Mouse (Mus musculus): ENCODE results near the gene Pde4dip.

Gene Pde4dip

GRCm38 (mm10) chr3:97756283-97757074, 132.0 kb downstream of the Pde4dip start:
- DNase-seq (ENCODE audit: low read depth, low spot score) = no peak

GRCm38 (mm10) chr3:97755411-97755810, 133.1 kb downstream of the Pde4dip start:
- no peak for DNase-seq (ENCODE audit: low read depth, low spot score)

- DNase-seq (ENCODE audit: low read depth, low spot score) = no peak
Measured at GRCm38 (mm10) chr3:97752901-97753300, 135.6 kb downstream of the Pde4dip start.

GRCm38 (mm10) chr3:97751566-97751965, 136.9 kb downstream of the Pde4dip start:
- DNase-seq (ENCODE audit: low read depth, low spot score) = peak; percentile 47

- DNase-seq (ENCODE audit: low read depth, low spot score) = no peak
Measured at GRCm38 (mm10) chr3:97748789-97749188, 139.7 kb downstream of the Pde4dip start.

GRCm38 (mm10) chr3:97742841-97743240, 145.7 kb downstream of the Pde4dip start:
- DNase-seq (ENCODE audit: low read depth, low spot score) = no peak

- DNase-seq (ENCODE audit: low read depth, low spot score) = no peak
Measured at GRCm38 (mm10) chr3:97735575-97735974, 152.9 kb downstream of the Pde4dip start.

GRCm38 (mm10) chr3:97734259-97734658, 154.2 kb downstream of the Pde4dip start:
- DNase-seq (ENCODE audit: low read depth, low spot score) = no peak

GRCm38 (mm10) chr3:97732622-97733021, 155.9 kb downstream of the Pde4dip start:
- no peak for DNase-seq (ENCODE audit: low read depth, low spot score)

- no peak for DNase-seq (ENCODE audit: low read depth, low spot score)
Measured at GRCm38 (mm10) chr3:97730624-97731023, 157.9 kb downstream of the Pde4dip start.

GRCm38 (mm10) chr3:97730131-97730530, 158.4 kb downstream of the Pde4dip start:
- no peak for DNase-seq (ENCODE audit: low read depth, low spot score)

- DNase-seq (ENCODE audit: low read depth, low spot score) = peak; percentile 56
Measured at GRCm38 (mm10) chr3:97727801-97728200, 160.7 kb downstream of the Pde4dip start.

- no peak for DNase-seq (ENCODE audit: low read depth, low spot score)
Measured at GRCm38 (mm10) chr3:97719116-97719515, 169.4 kb downstream of the Pde4dip start.

- DNase-seq (ENCODE audit: low read depth, low spot score) = peak; percentile 23
Measured at GRCm38 (mm10) chr3:97715922-97716321, 172.6 kb downstream of the Pde4dip start.

GRCm38 (mm10) chr3:97710881-97711280, 177.6 kb downstream of the Pde4dip start:
- no peak for DNase-seq (ENCODE audit: low read depth, low spot score)

GRCm38 (mm10) chr3:97710134-97710533, 178.4 kb downstream of the Pde4dip start:
- no peak for DNase-seq (ENCODE audit: low read depth, low spot score)

GRCm38 (mm10) chr3:97706561-97706960, 181.9 kb downstream of the Pde4dip start:
- no peak for DNase-seq (ENCODE audit: low read depth, low spot score)

GRCm38 (mm10) chr3:97705508-97705907, 183.0 kb downstream of the Pde4dip start:
- no peak for DNase-seq (ENCODE audit: low read depth, low spot score)

- no peak for DNase-seq (ENCODE audit: low read depth, low spot score)
Measured at GRCm38 (mm10) chr3:97702448-97703080, 185.9 kb downstream of the Pde4dip start.

- DNase-seq (ENCODE audit: low read depth, low spot score) = no peak
Measured at GRCm38 (mm10) chr3:97701198-97701597, 187.3 kb downstream of the Pde4dip start.

GRCm38 (mm10) chr3:97699061-97699460, 189.4 kb downstream of the Pde4dip start:
- DNase-seq (ENCODE audit: low read depth, low spot score) = no peak

GRCm38 (mm10) chr3:97697291-97697690, 191.2 kb downstream of the Pde4dip start:
- no peak for DNase-seq (ENCODE audit: low read depth, low spot score)

- DNase-seq (ENCODE audit: low read depth, low spot score) = no peak
Measured at GRCm38 (mm10) chr3:97696866-97697265, 191.6 kb downstream of the Pde4dip start.

Data from ES-CJ7 (cell line).